Mouse (Mus musculus) CH12.LX (cell line): ENCODE results near the gene Mindy4b-ps.

Experiments used
- MYC ChIP-seq: IDR thresholded peaks from 2 replicates; pipeline ENCODE4 v1.6.1; 2011; ENCODE audit warnings: low read depth, mild to moderate bottlenecking, improper control_type of control experiment, low read length
- POLR2A ChIP-seq: IDR thresholded peaks from 2 replicates; pipeline ENCODE4 v1.6.1; 2011; ENCODE audit warnings: low read depth, mild to moderate bottlenecking, improper control_type of control experiment, low read length
- ZNF384 ChIP-seq: IDR thresholded peaks from 2 replicates; pipeline ENCODE4 v1.6.1; 2012; ENCODE audit warnings: low read depth, low read length, improper control_type of control experiment, inconsistent platforms

- TF ChIP-seq POLR2A: no peak
- TF ChIP-seq MYC: no peak
- no peak for TF ChIP-seq ZNF384
These were observed 32.6 kb downstream of the Mindy4b-ps start for GRCm38 (mm10) chr3:58789473-58789872.
